Mouse (Mus musculus) ES-E14 (cell line): ENCODE data around the gene Ptger1. TPM values are rescaled to one million over a fixed set of nuclear protein-coding genes. Genes with fewer than 3 reads are reported as not detected.

ENCODE experiments used
- DNase-seq: peaks from one replicate; pipeline ENCODE4 v3.0.0-alpha.2; 2013; ENCODE audit warnings: low read depth, low spot score
- H3K27ac ChIP-seq: 2 replicates; pipeline ENCODE4 v1.5.1; 2012; ENCODE audit warnings: low read depth, mild to moderate bottlenecking, low read length, moderate library complexity, mixed read lengths; ENCODE audit not compliant: poor library complexity, insufficient read depth, severe bottlenecking
- H3K36me3 ChIP-seq: 2 replicates; pipeline ENCODE4 v1.6.1; 2012; ENCODE audit warnings: mild to moderate bottlenecking, low read length, moderate library complexity, mixed read lengths; ENCODE audit not compliant: control insufficient read depth, poor library complexity, insufficient read depth, severe bottlenecking
- H3K4me1 ChIP-seq, 2 experiments: fragments of 150-350 bp in 1 of 2; sonication (generic) in 1 of 2; 2 replicates each; pipeline ENCODE4 v1.6.1; 2012; ENCODE audit warnings: low read length in 2 of 2, mild to moderate bottlenecking in 1 of 2, mixed read lengths in 1 of 2; ENCODE audit not compliant: control insufficient read depth in 2 of 2, insufficient read depth in 2 of 2, poor library complexity in 1 of 2
- H3K4me3 ChIP-seq, 2 experiments: fragments of 150-350 bp in 1 of 2; sonication (generic) in 1 of 2; 2 replicates each; pipeline ENCODE4 v1.5.1; 2012; ENCODE audit warnings: low read length in 2 of 2, low read depth in 1 of 2, mild to moderate bottlenecking in 1 of 2, mixed read lengths in 1 of 2; ENCODE audit not compliant: insufficient read depth in 1 of 2, poor library complexity in 1 of 2, severe bottlenecking in 1 of 2
- H3K9ac ChIP-seq: 2 replicates; pipeline ENCODE4 v1.6.1; 2012; ENCODE audit warnings: low read depth, mild to moderate bottlenecking, low read length, mixed read lengths; ENCODE audit not compliant: poor library complexity, insufficient read depth, severe bottlenecking
- H3K9me3 ChIP-seq: fragments of 150-350 bp; sonication (generic); 2 replicates; pipeline ENCODE4 v1.6.1; 2012; ENCODE audit warnings: low read depth, mild to moderate bottlenecking, low read length; ENCODE audit not compliant: control insufficient read depth, insufficient read depth
- CHD2 ChIP-seq: IDR thresholded peaks from 2 replicates; pipeline ENCODE4 v1.6.1; 2014; ENCODE audit warnings: mild to moderate bottlenecking, low read depth, low read length, inconsistent platforms
- HCFC1 ChIP-seq: IDR thresholded peaks from 2 replicates; pipeline ENCODE4 v1.6.1; 2012; ENCODE audit warnings: low read length, inconsistent platforms, borderline replicate concordance; ENCODE audit not compliant: insufficient read depth
- MAFK ChIP-seq: IDR thresholded peaks from 2 replicates; pipeline ENCODE4 v1.6.1; 2014; ENCODE audit warnings: mild to moderate bottlenecking, low read depth, low read length, inconsistent platforms; ENCODE audit not compliant: insufficient read depth
- ZC3H11A ChIP-seq: IDR thresholded peaks from 2 replicates; pipeline ENCODE4 v1.6.1; 2012; ENCODE audit warnings: low read depth, mild to moderate bottlenecking, inconsistent platforms, low read length, borderline replicate concordance
- ZNF384 ChIP-seq: IDR thresholded peaks from 2 replicates; pipeline ENCODE4 v1.6.1; 2012; ENCODE audit warnings: low read depth, low read length, inconsistent platforms
- in situ Hi-C, 2 experiments: fragments of 600-800 bp; cut with MboI; formaldehyde crosslinking; loops; one replicate each; pipeline ENCODE4 v1.15.1; 2025; ENCODE audit warnings: low sequenced_read_pairs in 2 of 2, inconsistent platforms in 1 of 2; ENCODE audit not compliant: unreplicated experiment in 2 of 2
- total RNA-seq: library from RNA; depleted of rRNA; stranded (reverse); fragments of 300-350 nt; gene quantifications from 2 replicates; pipeline ENCODE4 v1.2.3, GENCODE M21; 2012; rRNA removed

The Ptger1 gene
- total RNA-seq, 1 experiment: 1.7 TPM

- TF ChIP-seq HCFC1 (no peak), ZNF384 (no peak), MAFK (no peak), CHD2 (no peak), ZC3H11A (no peak)
- Histone ChIP-seq H3K4me3 (no peak overlapping the region), H3K27ac (no peak overlapping the region), H3K9ac (no peak overlapping the region), H3K4me1 (peaks cover 7 to 11% of the 10 kb centered on the region in 2 experiments; a peak in 2 of 4 replicates), H3K9me3 (no peaks in the 10 kb centered on the region), H3K36me3 (peaks cover 62% of the 10 kb centered on the region)
- in situ Hi-C loops: no loop called here
- DNase-seq: no peak
These were observed 53.2 kb downstream of the Ptger1 start for GRCm38 (mm10) chr8:83719693-83720092.

- no peak overlapping the region for H3K27ac ChIP-seq
- TF ChIP-seq ZC3H11A (no peak), MAFK (no peak), ZNF384 (no peak), CHD2 (no peak), HCFC1 (no peak)
- in situ Hi-C loops: no loop called here
- no peaks in the 10 kb centered on the region for H3K9me3 ChIP-seq
- no peak overlapping the region for H3K9ac ChIP-seq
- H3K4me3 ChIP-seq: no peak overlapping the region
- DNase-seq: no peak
- peaks cover 10 to 11% of the 10 kb centered on the region in 2 experiments; a peak in 2 of 4 replicates for H3K4me1 ChIP-seq
- H3K36me3 ChIP-seq: peaks cover 75% of the 10 kb centered on the region
These were observed 55.0 kb downstream of the Ptger1 start for GRCm38 (mm10) chr8:83721405-83722025.

Other genes with a start within 250 kb of the Ptger1 start
- 40.8 and 76.5 TPM in 2 replicates for gene Scoc, start 208.3 kb upstream of the Ptger1 start, total RNA-seq
- not detected in 2 replicates for gene Olfr370, start 130.9 kb upstream of the Ptger1 start, total RNA-seq
- gene Ndufb7, start 100.0 kb upstream of the Ptger1 start, total RNA-seq: 236 and 275 TPM in 2 replicates
- 246 and 386 TPM in 2 replicates for gene Tecr, start 58.7 kb upstream of the Ptger1 start, total RNA-seq
- 22.9 and 30.1 TPM in 2 replicates for gene Dnajb1, start 58.5 kb upstream of the Ptger1 start, total RNA-seq
- gene Gipc1, start 14.0 kb upstream of the Ptger1 start, total RNA-seq: 73.2 and 73.7 TPM in 2 replicates
- gene Pkn1, start 32.5 kb downstream of the Ptger1 start, total RNA-seq: 24.7 and 33.2 TPM in 2 replicates
- 274 and 324 TPM in 2 replicates for gene Ddx39, start 48.5 kb downstream of the Ptger1 start, total RNA-seq
- 92.2 and 135 TPM in 2 replicates for gene Adgre5, start 74.6 kb downstream of the Ptger1 start, total RNA-seq
- gene Adgrl1, start 233.4 kb downstream of the Ptger1 start, total RNA-seq: 119 and 213 TPM in 2 replicates